Mouse (Mus musculus): ENCODE data around the gene Gm13762. TPM values are rescaled to one million over a fixed set of nuclear protein-coding genes. Genes with fewer than 3 reads are reported as not detected.
"Not testable (repeated sequence)": the region's sequence is repeated elsewhere in the genome, so short reads cannot be mapped to it uniquely, and the experiment has no call there.

Gene Gm13762
- polyA plus RNA-seq (2011; ENCODE audit: insufficient read depth, insufficient read length, low replicate concordance, missing spikeins), result not detected in 2 replicates

DNA sequence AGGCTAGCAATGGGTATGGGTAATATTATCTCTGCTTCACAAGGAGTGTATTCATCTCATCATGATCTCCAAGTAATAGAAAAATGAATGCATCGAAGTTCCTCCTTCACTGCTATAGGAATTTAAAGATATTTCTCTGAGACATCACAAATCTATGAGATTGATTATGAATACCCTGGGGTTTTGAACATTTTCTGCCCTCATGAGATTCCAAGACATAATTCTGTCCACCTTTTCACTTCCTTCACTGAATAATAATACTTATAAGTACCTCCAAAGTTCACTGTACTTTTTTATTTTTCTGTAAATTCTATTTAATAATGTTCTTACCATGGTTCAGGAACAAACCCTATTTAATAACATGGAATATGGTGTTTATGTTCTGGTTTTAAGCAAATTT is at the start of gene Gm13762:
Gene Gm13762 (minus strand): TSS at position 101 of the 400 bp plus-strand sequence.
- no peak within 1 kb of the TSS for H3K4me3 ChIP-seq (replicated peaks; ENCODE audit: control insufficient read depth, low read depth, low read length)
- WGBS, result 63% methylated on average over 1 of the region's 1 CpGs
- TF ChIP-seq CTCF (IDR thresholded peaks at IDR 0.05; ENCODE audit: control insufficient read depth, insufficient read depth, low read length) (no peak), POLR2A (IDR thresholded peaks at IDR 0.05; ENCODE audit: borderline replicate concordance, control insufficient read depth, low read depth, low read length) (no peak)
- H3K4me1 ChIP-seq (ENCODE audit: control insufficient read depth, insufficient read depth, low read length), result no peaks in the 10 kb centered on the region
- no peak within 1 kb of the TSS for H3K27ac ChIP-seq (ENCODE audit: control insufficient read depth, insufficient read depth, low read depth, low read length, poor library complexity)

DNA sequence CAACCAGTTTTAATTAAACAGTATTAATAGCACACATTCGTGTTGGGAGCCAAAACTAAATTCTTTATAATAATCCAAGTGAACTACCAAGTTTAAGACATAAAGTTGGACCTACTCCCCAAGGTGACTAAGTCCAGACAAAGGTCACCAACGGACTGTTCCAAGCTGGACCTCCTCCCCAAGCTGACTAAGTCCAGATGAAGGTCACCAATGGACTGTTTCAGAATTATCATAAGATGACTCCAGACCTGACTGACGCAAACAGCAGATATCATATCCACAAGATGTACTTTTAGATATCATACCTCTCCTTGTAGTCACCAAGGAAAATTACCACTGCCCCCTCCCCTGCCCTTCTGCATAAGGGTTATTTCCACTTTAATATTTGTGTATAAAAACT is 41.4 kb upstream of the Gm13762 start:
- WGBS, result 63% methylated on average over 3 of the region's 3 CpGs
- H3K27ac ChIP-seq (ENCODE audit: control insufficient read depth, insufficient read depth, low read depth, low read length, poor library complexity); H3K4me1 ChIP-seq (ENCODE audit: control insufficient read depth, insufficient read depth, low read length); H3K4me3 ChIP-seq (replicated peaks; ENCODE audit: control insufficient read depth, low read depth, low read length): not testable (repeated sequence)

DNA sequence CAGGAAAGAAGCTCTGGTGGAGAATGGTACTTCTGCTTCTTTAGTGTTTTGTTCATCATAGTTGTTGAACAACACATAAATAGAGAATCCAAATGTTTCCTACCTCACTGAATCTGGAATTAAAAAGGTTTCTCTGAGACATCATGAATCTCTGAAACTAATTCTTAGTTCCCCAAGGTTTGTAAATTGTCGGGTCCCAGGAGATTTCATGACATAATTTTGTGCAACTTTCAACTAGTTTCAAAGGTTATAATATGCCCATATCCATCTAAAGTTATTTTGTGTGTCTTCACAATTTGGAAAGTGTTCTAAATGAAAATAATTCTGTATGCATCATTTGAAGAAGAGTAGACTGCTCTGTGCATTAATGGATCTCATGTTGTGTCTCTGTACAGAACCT is 38.2 kb upstream of the Gm13762 start, which contains the start of gene Olfr1216:
Gene Olfr1216 (minus strand): TSS at position 101 of the 400 bp plus-strand sequence.
- Histone ChIP-seq H3K27ac (ENCODE audit: control insufficient read depth, insufficient read depth, low read depth, low read length, poor library complexity) (no peak within 1 kb of the TSS), H3K4me1 (ENCODE audit: control insufficient read depth, insufficient read depth, low read length) (no peaks in the 10 kb centered on the region), H3K4me3 (replicated peaks; ENCODE audit: control insufficient read depth, low read depth, low read length) (no peak within 1 kb of the TSS)
- TF ChIP-seq POLR2A (IDR thresholded peaks at IDR 0.05; ENCODE audit: borderline replicate concordance, control insufficient read depth, low read depth, low read length) (no peak), CTCF (IDR thresholded peaks at IDR 0.05; ENCODE audit: control insufficient read depth, insufficient read depth, low read length) (no peak)
- WGBS, result 74% methylated on average over 1 of the region's 1 CpGs

DNA sequence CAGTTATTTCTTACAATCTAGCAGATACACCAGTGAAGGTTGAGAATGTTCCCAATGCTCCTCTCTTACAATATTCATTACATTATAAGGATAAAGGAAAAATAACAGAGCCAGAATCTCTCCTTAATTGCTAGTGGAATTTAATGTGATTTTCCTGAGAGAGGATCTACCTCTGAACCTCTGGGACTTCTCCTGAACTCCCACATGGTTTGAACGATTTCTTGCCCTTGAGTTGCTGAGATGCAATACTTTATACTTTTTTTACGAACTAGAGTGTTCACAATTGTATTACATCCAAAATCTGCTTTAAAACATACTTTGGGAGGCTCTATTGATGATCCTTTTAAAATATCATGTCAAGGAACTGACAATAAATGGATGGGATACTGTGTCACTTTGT is 26.8 kb upstream of the Gm13762 start, which contains the start of gene Olfr1215:
Gene Olfr1215 (minus strand): TSS at position 101 of the 400 bp plus-strand sequence.
- TF ChIP-seq POLR2A (IDR thresholded peaks at IDR 0.05; ENCODE audit: borderline replicate concordance, control insufficient read depth, low read depth, low read length) (no peak), CTCF (IDR thresholded peaks at IDR 0.05; ENCODE audit: control insufficient read depth, insufficient read depth, low read length) (no peak)
- Histone ChIP-seq H3K4me1 (ENCODE audit: control insufficient read depth, insufficient read depth, low read length) (no peaks in the 10 kb centered on the region), H3K27ac (ENCODE audit: control insufficient read depth, insufficient read depth, low read depth, low read length, poor library complexity) (no peak within 1 kb of the TSS), H3K4me3 (replicated peaks; ENCODE audit: control insufficient read depth, low read depth, low read length) (no peak within 1 kb of the TSS)
- 51% methylated on average over 2 of the region's 2 CpGs for WGBS

DNA sequence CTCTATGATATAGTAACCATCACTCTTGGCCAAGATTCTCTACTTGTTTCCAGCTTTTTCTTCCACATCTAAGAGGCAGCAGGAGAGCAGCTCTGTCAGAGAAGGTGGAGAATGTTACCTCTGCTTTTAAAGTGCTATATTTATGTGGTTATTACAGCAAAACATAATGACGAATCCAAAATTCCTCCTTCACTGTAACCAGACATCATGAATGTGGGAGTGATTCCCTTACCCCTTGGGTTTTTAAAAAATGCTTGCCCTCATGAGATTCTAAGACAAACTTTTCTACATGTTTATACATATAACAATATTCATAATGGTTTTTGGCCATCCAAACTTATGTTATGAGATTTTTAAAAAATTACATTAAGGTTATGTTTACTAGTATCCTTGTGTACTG is 12.5 kb upstream of the Gm13762 start, which contains the start of gene Olfr1214:
Gene Olfr1214 (minus strand): TSS at position 101 of the 400 bp plus-strand sequence.
- no peak for TF ChIP-seq CTCF (IDR thresholded peaks at IDR 0.05; ENCODE audit: control insufficient read depth, insufficient read depth, low read length)
- TF ChIP-seq POLR2A (IDR thresholded peaks at IDR 0.05; ENCODE audit: borderline replicate concordance, control insufficient read depth, low read depth, low read length), result no peak
- WGBS, result 80% methylated on average over 1 of the region's 1 CpGs
- Histone ChIP-seq H3K4me1 (ENCODE audit: control insufficient read depth, insufficient read depth, low read length) (no peaks in the 10 kb centered on the region), H3K4me3 (replicated peaks; ENCODE audit: control insufficient read depth, low read depth, low read length) (no peak within 1 kb of the TSS), H3K27ac (ENCODE audit: control insufficient read depth, insufficient read depth, low read depth, low read length, poor library complexity) (no peak within 1 kb of the TSS)

DNA sequence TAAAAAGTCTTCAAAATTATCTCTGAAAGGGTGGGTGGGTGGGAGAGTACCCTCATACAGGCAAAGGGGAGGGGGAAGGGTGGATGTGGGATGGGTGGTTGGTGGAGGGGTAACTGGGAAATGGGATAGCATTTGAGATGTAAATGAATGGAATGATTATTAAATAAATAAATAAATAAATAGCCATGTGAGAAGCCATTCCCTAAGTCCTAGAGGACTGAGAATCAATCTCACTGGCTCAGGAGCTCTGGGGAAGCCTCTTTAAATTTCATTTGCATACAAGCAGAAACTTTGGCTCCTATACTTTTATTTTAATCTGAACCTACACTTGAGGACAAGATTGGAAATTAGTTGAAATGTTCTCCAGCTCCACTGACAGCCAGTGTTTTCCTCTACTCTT is 26.4 kb downstream of the Gm13762 start, which contains the start of gene Olfr1212:
Gene Olfr1212 (plus strand): TSS at position 301 of the 400 bp plus-strand sequence.
- TF ChIP-seq CTCF (IDR thresholded peaks at IDR 0.05; ENCODE audit: control insufficient read depth, insufficient read depth, low read length) (no peak), POLR2A (IDR thresholded peaks at IDR 0.05; ENCODE audit: borderline replicate concordance, control insufficient read depth, low read depth, low read length) (no peak)
- Histone ChIP-seq H3K4me3 (replicated peaks; ENCODE audit: control insufficient read depth, low read depth, low read length) (no peak within 1 kb of the TSS), H3K27ac (ENCODE audit: control insufficient read depth, insufficient read depth, low read depth, low read length, poor library complexity) (no peak within 1 kb of the TSS), H3K4me1 (ENCODE audit: control insufficient read depth, insufficient read depth, low read length) (no peaks in the 10 kb centered on the region)

DNA sequence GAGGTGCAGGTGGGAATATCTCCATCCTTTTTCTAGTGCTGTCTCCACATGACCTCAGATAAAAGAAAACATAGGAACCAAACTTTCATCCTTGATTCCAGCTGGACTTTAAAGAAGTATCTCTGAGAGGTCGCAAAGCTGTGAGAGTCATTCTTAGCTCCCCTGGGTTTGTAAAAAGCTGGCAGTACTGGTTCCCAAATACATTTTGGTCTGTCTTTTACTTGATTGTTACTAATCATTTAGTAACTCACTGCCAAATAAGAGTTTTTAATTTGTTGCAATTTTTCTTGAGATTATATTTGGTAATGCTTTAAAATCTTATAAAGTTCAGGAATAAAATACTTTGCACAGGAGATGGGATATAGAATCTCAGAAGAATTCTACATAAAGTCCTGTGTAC is 42.1 kb downstream of the Gm13762 start, which contains the start of gene Olfr1211:
Gene Olfr1211 (minus strand): TSS at position 101 of the 400 bp plus-strand sequence.
- no peaks in the 10 kb centered on the region for H3K4me1 ChIP-seq (ENCODE audit: control insufficient read depth, insufficient read depth, low read length)
- TF ChIP-seq POLR2A (IDR thresholded peaks at IDR 0.05; ENCODE audit: borderline replicate concordance, control insufficient read depth, low read depth, low read length) (no peak), CTCF (IDR thresholded peaks at IDR 0.05; ENCODE audit: control insufficient read depth, insufficient read depth, low read length) (no peak)

More for the DNA sequence above, 42.1 kb downstream of the Gm13762 start, which contains the start of gene Olfr1211:
- WGBS, result 70% methylated on average over 1 of the region's 1 CpGs
- Histone ChIP-seq H3K4me3 (replicated peaks; ENCODE audit: control insufficient read depth, low read depth, low read length) (no peak within 1 kb of the TSS), H3K27ac (ENCODE audit: control insufficient read depth, insufficient read depth, low read depth, low read length, poor library complexity) (no peak within 1 kb of the TSS)

Other genes with a start within 250 kb of the Gm13762 start
- not detected in 2 replicates for gene Olfr1197, start 247.9 kb downstream of the Gm13762 start, polyA plus RNA-seq (2011; ENCODE audit: insufficient read depth, insufficient read length, low replicate concordance, missing spikeins)
- 0.87 TPM in 1 of 2 replicates, not detected in the other for gene Olfr1198, start 228.9 kb downstream of the Gm13762 start, polyA plus RNA-seq (2011; ENCODE audit: insufficient read depth, insufficient read length, low replicate concordance, missing spikeins)
- gene Olfr1199, start 219.8 kb downstream of the Gm13762 start, polyA plus RNA-seq (2011; ENCODE audit: insufficient read depth, insufficient read length, low replicate concordance, missing spikeins), result 0.63 TPM in 1 of 2 replicates, not detected in the other
- not detected in 2 replicates for gene Olfr1200, start 209.8 kb downstream of the Gm13762 start, polyA plus RNA-seq (2011; ENCODE audit: insufficient read depth, insufficient read length, low replicate concordance, missing spikeins)
- not detected in 2 replicates for gene Olfr1201, start 187.2 kb downstream of the Gm13762 start, polyA plus RNA-seq (2011; ENCODE audit: insufficient read depth, insufficient read length, low replicate concordance, missing spikeins)
- not detected in 2 replicates for gene Olfr1202, start 165.8 kb downstream of the Gm13762 start, polyA plus RNA-seq (2011; ENCODE audit: insufficient read depth, insufficient read length, low replicate concordance, missing spikeins)
- not detected in 2 replicates for gene Olfr1205, start 150.5 kb downstream of the Gm13762 start, polyA plus RNA-seq (2011; ENCODE audit: insufficient read depth, insufficient read length, low replicate concordance, missing spikeins)
- not detected in 2 replicates for gene Olfr1204, start 131.0 kb downstream of the Gm13762 start, polyA plus RNA-seq (2011; ENCODE audit: insufficient read depth, insufficient read length, low replicate concordance, missing spikeins)
- not detected in 2 replicates for gene Olfr1206, start 117.0 kb downstream of the Gm13762 start, polyA plus RNA-seq (2011; ENCODE audit: insufficient read depth, insufficient read length, low replicate concordance, missing spikeins)
- gene Olfr1208, start 78.0 kb downstream of the Gm13762 start, polyA plus RNA-seq (2011; ENCODE audit: insufficient read depth, insufficient read length, low replicate concordance, missing spikeins), result not detected in 2 replicates
- gene Olfr1209, start 65.1 kb downstream of the Gm13762 start, polyA plus RNA-seq (2011; ENCODE audit: insufficient read depth, insufficient read length, low replicate concordance, missing spikeins), result not detected in 2 replicates
- not detected in 2 replicates for gene Olfr1211, start 42.2 kb downstream of the Gm13762 start, polyA plus RNA-seq (2011; ENCODE audit: insufficient read depth, insufficient read length, low replicate concordance, missing spikeins)
- gene Olfr1212, start 26.3 kb downstream of the Gm13762 start, polyA plus RNA-seq (2011; ENCODE audit: insufficient read depth, insufficient read length, low replicate concordance, missing spikeins), result not detected in 2 replicates
- not detected in 2 replicates for gene Olfr1214, start 12.4 kb upstream of the Gm13762 start, polyA plus RNA-seq (2011; ENCODE audit: insufficient read depth, insufficient read length, low replicate concordance, missing spikeins)
- gene Olfr1215, start 26.7 kb upstream of the Gm13762 start, polyA plus RNA-seq (2011; ENCODE audit: insufficient read depth, insufficient read length, low replicate concordance, missing spikeins), result not detected in 2 replicates
- not detected in 2 replicates for gene Olfr1216, start 38.1 kb upstream of the Gm13762 start, polyA plus RNA-seq (2011; ENCODE audit: insufficient read depth, insufficient read length, low replicate concordance, missing spikeins)
- not detected in 2 replicates for gene Olfr1217, start 51.8 kb upstream of the Gm13762 start, polyA plus RNA-seq (2011; ENCODE audit: insufficient read depth, insufficient read length, low replicate concordance, missing spikeins)
- gene Olfr1218, start 80.9 kb upstream of the Gm13762 start, polyA plus RNA-seq (2011; ENCODE audit: insufficient read depth, insufficient read length, low replicate concordance, missing spikeins), result not detected in 2 replicates
- gene Olfr1219, start 103.2 kb upstream of the Gm13762 start, polyA plus RNA-seq (2011; ENCODE audit: insufficient read depth, insufficient read length, low replicate concordance, missing spikeins), result 0.27 TPM in 1 of 2 replicates, not detected in the other
- gene Olfr1220, start 126.6 kb upstream of the Gm13762 start, polyA plus RNA-seq (2011; ENCODE audit: insufficient read depth, insufficient read length, low replicate concordance, missing spikeins), result not detected in 2 replicates
- gene Olfr1221, start 137.0 kb upstream of the Gm13762 start, polyA plus RNA-seq (2011; ENCODE audit: insufficient read depth, insufficient read length, low replicate concordance, missing spikeins), result not detected in 2 replicates
- gene Olfr1222, start 152.8 kb upstream of the Gm13762 start, polyA plus RNA-seq (2011; ENCODE audit: insufficient read depth, insufficient read length, low replicate concordance, missing spikeins), result not detected in 2 replicates
- not detected in 2 replicates for gene Olfr1223, start 171.3 kb upstream of the Gm13762 start, polyA plus RNA-seq (2011; ENCODE audit: insufficient read depth, insufficient read length, low replicate concordance, missing spikeins)
- gene Olfr1224-ps1, start 183.8 kb upstream of the Gm13762 start, polyA plus RNA-seq (2011; ENCODE audit: insufficient read depth, insufficient read length, low replicate concordance, missing spikeins), result not detected in 2 replicates
- not detected in 2 replicates for gene Olfr1225, start 194.4 kb upstream of the Gm13762 start, polyA plus RNA-seq (2011; ENCODE audit: insufficient read depth, insufficient read length, low replicate concordance, missing spikeins)
- not detected in 2 replicates for gene Olfr1226, start 219.8 kb upstream of the Gm13762 start, polyA plus RNA-seq (2011; ENCODE audit: insufficient read depth, insufficient read length, low replicate concordance, missing spikeins)